ENCODE assay signal across 15 mouse cellular contexts in the genomic region with DNA sequence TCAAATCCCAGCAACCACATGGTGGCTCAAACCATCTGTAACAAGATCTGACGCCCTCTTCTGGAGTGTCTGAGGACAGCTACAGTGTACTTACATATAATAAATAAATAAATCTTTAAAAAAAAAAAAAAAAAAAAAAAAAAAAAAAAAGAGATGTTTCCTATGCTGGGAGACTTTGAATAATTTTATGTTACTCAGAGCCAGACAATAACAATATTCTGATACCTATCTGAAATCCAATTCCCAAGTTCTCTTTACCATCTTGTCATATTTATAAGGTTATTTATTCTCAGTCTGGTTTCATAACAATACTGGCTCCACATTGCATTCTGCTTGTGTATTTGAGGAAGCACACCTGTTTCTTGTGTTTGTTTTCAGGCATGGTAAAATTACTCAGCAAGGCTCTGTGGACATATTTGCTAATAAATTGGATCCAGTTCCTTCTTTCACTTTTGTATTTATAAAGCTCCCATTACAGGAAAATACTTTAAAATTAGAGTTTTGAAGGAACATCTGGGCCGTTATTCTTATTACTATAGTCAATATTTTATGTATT.
"Had no signal": no experiment of that assay in that cellular context is flagged by ENCODE, and none has a peak within 500 bp of the region (broad histone marks: within the 10 kb centered on the region; RNA-seq: fewer than 3 reads in every experiment).

No protein-coding gene starts in this region.

- H3K27ac ChIP-seq: kidney, postnatal 0 days; limb, embryonic 13.5 days; liver, embryonic 15.5 days; midbrain, embryonic 10.5 days; neural tube, embryonic 15.5 days had no signal

- H3K9me3 ChIP-seq: limb, embryonic 13.5 days; liver, embryonic 15.5 days; midbrain, embryonic 10.5 days; neural tube, embryonic 15.5 days had no signal

- H3K9ac ChIP-seq: limb, embryonic 13.5 days; liver, embryonic 15.5 days; lung, embryonic 14.5 days; neural tube, embryonic 15.5 days had no signal

- H3K4me2 ChIP-seq: limb, embryonic 13.5 days; liver, embryonic 15.5 days; lung, embryonic 14.5 days; neural tube, embryonic 15.5 days had no signal

- H3K36me3 ChIP-seq: neural tube, embryonic 15.5 days had no signal

- H3K27me3 ChIP-seq: limb, embryonic 13.5 days; liver, embryonic 15.5 days; neural tube, embryonic 15.5 days had no signal

- H3K4me3 ChIP-seq: limb, embryonic 13.5 days; liver, embryonic 15.5 days; midbrain, embryonic 10.5 days; myocyte; neural tube, embryonic 15.5 days had no signal

- DNase-seq: kidney, postnatal 36 days; layer of hippocampus, adult 9-11 months; layer of hippocampus, postnatal 36 days; lung, embryonic 14.5 days; lung, postnatal 4 days; midbrain, embryonic 14.5 days; right cerebral cortex, adult 18-20 months; right cerebral cortex, postnatal 25 days; thymus, postnatal 4 days had no signal
